Mouse (Mus musculus) liver, embryonic 12.5 days (tissue): ENCODE data around the gene Cpt1c. TPM values are rescaled to one million over a fixed set of nuclear protein-coding genes. Genes with fewer than 3 reads are reported as not detected.
A peak's percentile ranks its signal among the peaks of the same experiment; 100 is the strongest.

ENCODE experiments used
- ATAC-seq: fragments of 200-750 bp; cut with Nextera tagmentation; 2 replicates; pipeline ENCODE4 v1.8.0; 2017; ENCODE audit warnings: moderate number of reproducible peaks, mild to moderate bottlenecking, moderate library complexity
- H3K27ac ChIP-seq: fragments of 300-500 bp; sonication (generic); 2 replicates; pipeline ENCODE4 v1.5.1; 2016; ENCODE audit warnings: mild to moderate bottlenecking
- H3K27me3 ChIP-seq: fragments of 300-500 bp; sonication (generic); replicated peaks from 2 replicates; pipeline ENCODE4 v1.6.1; 2016; ENCODE audit warnings: mild to moderate bottlenecking, moderate library complexity
- H3K36me3 ChIP-seq: fragments of 300-500 bp; sonication (generic); 2 replicates; pipeline ENCODE4 v1.6.1; 2016; ENCODE audit warnings: mild to moderate bottlenecking, moderate library complexity
- H3K4me1 ChIP-seq: fragments of 300-500 bp; sonication (generic); 2 replicates; pipeline ENCODE4 v1.6.1; 2016
- H3K4me2 ChIP-seq: fragments of 300-500 bp; sonication (generic); 2 replicates; pipeline ENCODE4 v1.6.1; 2016; ENCODE audit warnings: mild to moderate bottlenecking, moderate library complexity
- H3K4me3 ChIP-seq: fragments of 300-500 bp; sonication (generic); 2 replicates; pipeline ENCODE4 v1.5.1; 2016; ENCODE audit warnings: mild to moderate bottlenecking, moderate library complexity
- H3K9ac ChIP-seq: fragments of 300-500 bp; sonication (generic); 2 replicates; pipeline ENCODE4 v1.6.1; 2016; ENCODE audit warnings: mild to moderate bottlenecking, moderate library complexity
- H3K9me3 ChIP-seq: fragments of 300-500 bp; sonication (generic); replicated peaks from 2 replicates; pipeline ENCODE4 v1.6.1; 2016; ENCODE audit warnings: mild to moderate bottlenecking, moderate library complexity
- WGBS: fragments of 180-500 bp; shearing (Covaris S2); methylation state at CpG from one replicate; pipeline ENCODE4 v1.1.7; 2016; ENCODE audit not compliant: insufficient replicate concordance; 5-methylcytosine and 5-hydroxymethylcytosine counted together
- polyA plus RNA-seq: library from polyadenylated mRNA; unstranded; fragments of >200 nt; fragmentation: Nextera tagmentation; extraction: Ambion mirVana; gene quantifications from 2 replicates; pipeline ENCODE4 v1.2.1, GENCODE M21; 2016

The Cpt1c gene
- polyA plus RNA-seq, 1 experiment from 2014 or later: 4.0 TPM

GRCm38 (mm10) chr7:44929204-44930151 is 45.2 kb downstream of the Cpt1c start, which contains the start of gene Ap2a1:
Gene Ap2a1 (minus strand): TSS chr7:44929496.
- Histone ChIP-seq H3K36me3 (peaks cover 28% of the 10 kb centered on the region), H3K4me1 (peaks cover 48% of the 10 kb centered on the region), H3K9ac (peak within 1 kb of the TSS; percentile 97), H3K4me3 (peak within 1 kb of the TSS; percentile 100), H3K4me2 (peak within 1 kb of the TSS; percentile 84), H3K9me3 (no peaks in the 10 kb centered on the region), H3K27ac (peak within 1 kb of the TSS; percentile 98), H3K27me3 (no peaks in the 10 kb centered on the region)
- peak; percentile 96 for ATAC-seq
- WGBS: under 1% methylated on average over 84 of the region's 84 CpGs

GRCm38 (mm10) chr7:44928570-44928969 is 46.1 kb downstream of the Cpt1c start:
- H3K27me3 ChIP-seq: no peaks in the 10 kb centered on the region
- peak overlapping the region; percentile 100 for H3K4me3 ChIP-seq
- H3K9me3 ChIP-seq: no peaks in the 10 kb centered on the region
- H3K4me2 ChIP-seq: peak overlapping the region; percentile 84
- ATAC-seq: peak; percentile 20; the same call in 1 of the 2 replicates
- H3K4me1 ChIP-seq: peaks cover 55% of the 10 kb centered on the region
- WGBS: 0% methylated on average over 1 of the region's 1 CpGs
- H3K36me3 ChIP-seq: peaks cover 37% of the 10 kb centered on the region
- H3K9ac ChIP-seq: peak overlapping the region; percentile 97
- peak overlapping the region; percentile 98 for H3K27ac ChIP-seq

- Histone ChIP-seq H3K4me1 (peaks cover 73% of the 10 kb centered on the region), H3K36me3 (peaks cover 67% of the 10 kb centered on the region)
- whole genome bisulfite sequencing: 70% methylated on average over 3 of the region's 3 CpGs
These were observed 49.2 kb downstream of the Cpt1c start for GRCm38 (mm10) chr7:44925468-44925867.

GRCm38 (mm10) chr7:44922530-44922929 is 52.1 kb downstream of the Cpt1c start:
- H3K4me1 ChIP-seq: peaks cover 81% of the 10 kb centered on the region
- no peak overlapping the region for H3K9ac ChIP-seq
- peaks cover 93% of the 10 kb centered on the region for H3K36me3 ChIP-seq

More at GRCm38 (mm10) chr7:44925468-44925867, 49.2 kb downstream of the Cpt1c start:
- no peak overlapping the region for H3K4me3 ChIP-seq
- no peak overlapping the region for H3K4me2 ChIP-seq
- ATAC-seq: no peak
- H3K9ac ChIP-seq: no peak overlapping the region
- no peak overlapping the region for H3K27ac ChIP-seq
- H3K27me3 ChIP-seq: no peaks in the 10 kb centered on the region
- H3K9me3 ChIP-seq: no peaks in the 10 kb centered on the region

GRCm38 (mm10) chr7:44919127-44919526 is 55.5 kb downstream of the Cpt1c start:
- ATAC-seq: no peak
- H3K27me3 ChIP-seq: no peaks in the 10 kb centered on the region
- H3K9ac ChIP-seq: no peak overlapping the region
- peaks cover 59% of the 10 kb centered on the region for H3K4me1 ChIP-seq
- 88% methylated on average over 5 of the region's 5 CpGs for WGBS
- H3K4me3 ChIP-seq: no peak overlapping the region
- peaks cover 96% of the 10 kb centered on the region for H3K36me3 ChIP-seq
- peak overlapping the region; percentile 74; the same call in 1 of the 2 replicates for H3K27ac ChIP-seq
- no peaks in the 10 kb centered on the region for H3K9me3 ChIP-seq
- H3K4me2 ChIP-seq: no peak overlapping the region

More at GRCm38 (mm10) chr7:44922530-44922929, 52.1 kb downstream of the Cpt1c start:
- peak overlapping the region; percentile 28 for H3K4me2 ChIP-seq
- no peaks in the 10 kb centered on the region for H3K9me3 ChIP-seq
- no peaks in the 10 kb centered on the region for H3K27me3 ChIP-seq
- H3K27ac ChIP-seq: peak overlapping the region; percentile 34; the same call in 1 of the 2 replicates
- no peak overlapping the region for H3K4me3 ChIP-seq
- ATAC-seq: peak; percentile 87

- Histone ChIP-seq H3K4me2 (peak overlapping the region; percentile 40), H3K4me1 (peaks cover 52% of the 10 kb centered on the region), H3K36me3 (peaks cover 96% of the 10 kb centered on the region), H3K27me3 (no peaks in the 10 kb centered on the region), H3K27ac (peak overlapping the region; percentile 74), H3K9ac (no peak overlapping the region), H3K9me3 (no peaks in the 10 kb centered on the region), H3K4me3 (peak overlapping the region; percentile 8; the same call in 1 of the 2 replicates)
- peak; percentile 70 for ATAC-seq
- 42% methylated on average over 3 of the region's 3 CpGs for WGBS
These were observed 56.4 kb downstream of the Cpt1c start for GRCm38 (mm10) chr7:44918219-44918618.

GRCm38 (mm10) chr7:44916881-44917280 is 57.8 kb downstream of the Cpt1c start:
- Histone ChIP-seq H3K9me3 (no peaks in the 10 kb centered on the region), H3K27ac (0 out of 2 replicates have a peak overlapping the region, but pooled peaks have one; percentile 74), H3K4me3 (no peak overlapping the region), H3K36me3 (peaks cover 96% of the 10 kb centered on the region), H3K9ac (no peak overlapping the region), H3K4me1 (peaks cover 39% of the 10 kb centered on the region), H3K4me2 (no peak overlapping the region), H3K27me3 (no peaks in the 10 kb centered on the region)
- ATAC-seq: no peak
- 84% methylated on average over 4 of the region's 4 CpGs for WGBS

- 86% methylated on average over 6 of the region's 6 CpGs for WGBS
- peaks cover 97% of the 10 kb centered on the region for H3K36me3 ChIP-seq
- no peak overlapping the region for H3K27ac ChIP-seq
These were observed 58.5 kb downstream of the Cpt1c start for GRCm38 (mm10) chr7:44916191-44916590.

GRCm38 (mm10) chr7:44915314-44915713 is 59.3 kb downstream of the Cpt1c start:
- no peak for ATAC-seq
- Histone ChIP-seq H3K36me3 (peaks cover 97% of the 10 kb centered on the region), H3K9me3 (no peaks in the 10 kb centered on the region), H3K9ac (no peak overlapping the region), H3K4me2 (no peak overlapping the region), H3K4me3 (no peak overlapping the region), H3K27ac (no peak overlapping the region), H3K27me3 (no peaks in the 10 kb centered on the region), H3K4me1 (peaks cover 35% of the 10 kb centered on the region)
- WGBS: 90% methylated on average over 9 of the region's 9 CpGs

More at GRCm38 (mm10) chr7:44916191-44916590, 58.5 kb downstream of the Cpt1c start:
- Histone ChIP-seq H3K9me3 (no peaks in the 10 kb centered on the region), H3K27me3 (no peaks in the 10 kb centered on the region), H3K4me3 (no peak overlapping the region), H3K4me2 (no peak overlapping the region), H3K4me1 (peaks cover 35% of the 10 kb centered on the region), H3K9ac (no peak overlapping the region)
- no peak for ATAC-seq

GRCm38 (mm10) chr7:44914396-44914795 is 60.3 kb downstream of the Cpt1c start:
- H3K27ac ChIP-seq: no peak overlapping the region
- H3K36me3 ChIP-seq: peaks cover 97% of the 10 kb centered on the region
- ATAC-seq: no peak

More at GRCm38 (mm10) chr7:44914396-44914795, 60.3 kb downstream of the Cpt1c start:
- no peaks in the 10 kb centered on the region for H3K27me3 ChIP-seq
- no peak overlapping the region for H3K9ac ChIP-seq
- no peak overlapping the region for H3K4me3 ChIP-seq
- H3K9me3 ChIP-seq: no peaks in the 10 kb centered on the region
- H3K4me2 ChIP-seq: no peak overlapping the region
- H3K4me1 ChIP-seq: peaks cover 29% of the 10 kb centered on the region
- 92% methylated on average over 2 of the region's 2 CpGs for WGBS
